Mouse (Mus musculus): Measurements from ENCODE around the gene Med21. TPM values are rescaled to one million over a fixed set of nuclear protein-coding genes. Genes with fewer than 3 reads are reported as not detected.

Gene Med21
- polyA plus RNA-seq, 1 experiment from 2014 or later = 131 TPM

GRCm38 (mm10) chr6:146616670-146617069 lies 25.7 kb upstream of the Med21 start:
- H3K36me3 ChIP-seq (ENCODE audit: control insufficient read depth, insufficient read depth, low read length) = peaks cover 82% of the 10 kb centered on the region
- no peak overlapping the region for H3K4me3 ChIP-seq (ENCODE audit: low read depth, low read length)
- ATAC-seq (ENCODE audit: low read depth) (no peak), DNase-seq (ENCODE audit: low spot score) (no peak)
- H3K9ac ChIP-seq (ENCODE audit: low read depth, low read length) = no peak overlapping the region
- H3K4me1 ChIP-seq (ENCODE audit: control insufficient read depth, insufficient read depth, low read length) = no peaks in the 10 kb centered on the region
- no peak overlapping the region for H3K4me2 ChIP-seq (ENCODE audit: low read depth, low read length)
- WGBS = 95% methylated on average over 2 of the region's 2 CpGs
- no peaks in the 10 kb centered on the region for H3K9me3 ChIP-seq (ENCODE audit: control insufficient read depth, low read length)
- no peak overlapping the region for H3K27ac ChIP-seq (replicated peaks; ENCODE audit: low read depth, low read length)
- no peaks in the 10 kb centered on the region for H3K27me3 ChIP-seq (replicated peaks; ENCODE audit: control insufficient read depth, insufficient read depth, low read length)

GRCm38 (mm10) chr6:146628123-146628522 lies 14.2 kb upstream of the Med21 start:
- Histone ChIP-seq H3K9me3 (ENCODE audit: control insufficient read depth, low read length) (no peaks in the 10 kb centered on the region), H3K4me3 (ENCODE audit: low read depth, low read length) (no peak overlapping the region), H3K27me3 (replicated peaks; ENCODE audit: control insufficient read depth, insufficient read depth, low read length) (no peaks in the 10 kb centered on the region), H3K4me1 (ENCODE audit: control insufficient read depth, insufficient read depth, low read length) (peaks cover 9% of the 10 kb centered on the region), H3K36me3 (ENCODE audit: control insufficient read depth, insufficient read depth, low read length) (peaks cover 8% of the 10 kb centered on the region), H3K9ac (ENCODE audit: low read depth, low read length) (no peak overlapping the region), H3K27ac (replicated peaks; ENCODE audit: low read depth, low read length) (no peak overlapping the region), H3K4me2 (ENCODE audit: low read depth, low read length) (no peak overlapping the region)
- no peak for ATAC-seq (ENCODE audit: low read depth)
- no peak for DNase-seq (ENCODE audit: low spot score)
- WGBS = no CpG with 5 or more reads among the region's 3 CpGs

GRCm38 (mm10) chr6:146629781-146630756 lies 12.3 kb upstream of the Med21 start:
- H3K4me2 ChIP-seq (ENCODE audit: low read depth, low read length) = no peak overlapping the region
- no peak overlapping the region for H3K27ac ChIP-seq (replicated peaks; ENCODE audit: low read depth, low read length)
- 78% methylated on average over 9 of the region's 9 CpGs for WGBS
- H3K4me1 ChIP-seq (ENCODE audit: control insufficient read depth, insufficient read depth, low read length) = peaks cover 15% of the 10 kb centered on the region
- H3K27me3 ChIP-seq (replicated peaks; ENCODE audit: control insufficient read depth, insufficient read depth, low read length) = no peaks in the 10 kb centered on the region
- DNase-seq (ENCODE audit: low spot score) (no peak), ATAC-seq (ENCODE audit: low read depth) (no peak)
- no peaks in the 10 kb centered on the region for H3K9me3 ChIP-seq (ENCODE audit: control insufficient read depth, low read length)
- no peaks in the 10 kb centered on the region for H3K36me3 ChIP-seq (ENCODE audit: control insufficient read depth, insufficient read depth, low read length)
- no peak overlapping the region for H3K9ac ChIP-seq (ENCODE audit: low read depth, low read length)
- H3K4me3 ChIP-seq (ENCODE audit: low read depth, low read length) = no peak overlapping the region

GRCm38 (mm10) chr6:146630961-146631360 lies 11.4 kb upstream of the Med21 start:
- ATAC-seq (ENCODE audit: low read depth) (no peak), DNase-seq (ENCODE audit: low spot score) (no peak)
- H3K4me1 ChIP-seq (ENCODE audit: control insufficient read depth, insufficient read depth, low read length) = peaks cover 15% of the 10 kb centered on the region
- no peak overlapping the region for H3K9ac ChIP-seq (ENCODE audit: low read depth, low read length)
- no peak overlapping the region for H3K27ac ChIP-seq (replicated peaks; ENCODE audit: low read depth, low read length)
- H3K4me2 ChIP-seq (ENCODE audit: low read depth, low read length) = no peak overlapping the region
- H3K4me3 ChIP-seq (ENCODE audit: low read depth, low read length) = no peak overlapping the region
- no peaks in the 10 kb centered on the region for H3K27me3 ChIP-seq (replicated peaks; ENCODE audit: control insufficient read depth, insufficient read depth, low read length)
- 85% methylated on average over 4 of the region's 4 CpGs for WGBS
- no peaks in the 10 kb centered on the region for H3K36me3 ChIP-seq (ENCODE audit: control insufficient read depth, insufficient read depth, low read length)
- no peaks in the 10 kb centered on the region for H3K9me3 ChIP-seq (ENCODE audit: control insufficient read depth, low read length)

GRCm38 (mm10) chr6:146631847-146632246 lies 10.5 kb upstream of the Med21 start:
- DNase-seq (ENCODE audit: low spot score) (no peak), ATAC-seq (ENCODE audit: low read depth) (no peak)
- no peaks in the 10 kb centered on the region for H3K9me3 ChIP-seq (ENCODE audit: control insufficient read depth, low read length)
- peaks cover 15% of the 10 kb centered on the region for H3K4me1 ChIP-seq (ENCODE audit: control insufficient read depth, insufficient read depth, low read length)
- no peak overlapping the region for H3K27ac ChIP-seq (replicated peaks; ENCODE audit: low read depth, low read length)
- no peak overlapping the region for H3K9ac ChIP-seq (ENCODE audit: low read depth, low read length)
- no peaks in the 10 kb centered on the region for H3K27me3 ChIP-seq (replicated peaks; ENCODE audit: control insufficient read depth, insufficient read depth, low read length)
- 67% methylated on average over 8 of the region's 8 CpGs for WGBS
- no peaks in the 10 kb centered on the region for H3K36me3 ChIP-seq (ENCODE audit: control insufficient read depth, insufficient read depth, low read length)
- H3K4me3 ChIP-seq (ENCODE audit: low read depth, low read length) = no peak overlapping the region
- no peak overlapping the region for H3K4me2 ChIP-seq (ENCODE audit: low read depth, low read length)

- H3K27me3 ChIP-seq (replicated peaks; ENCODE audit: control insufficient read depth, insufficient read depth, low read length) = no peaks in the 10 kb centered on the region
- H3K9ac ChIP-seq (ENCODE audit: low read depth, low read length) = peak overlapping the region; percentile 19; the same call in 1 of the 2 replicates
- H3K4me1 ChIP-seq (ENCODE audit: control insufficient read depth, insufficient read depth, low read length) = peaks cover 15% of the 10 kb centered on the region
- H3K9me3 ChIP-seq (ENCODE audit: control insufficient read depth, low read length) = no peaks in the 10 kb centered on the region
- 68% methylated on average over 9 of the region's 9 CpGs for WGBS
- no peak overlapping the region for H3K4me3 ChIP-seq (ENCODE audit: low read depth, low read length)
- H3K36me3 ChIP-seq (ENCODE audit: control insufficient read depth, insufficient read depth, low read length) = no peaks in the 10 kb centered on the region
- no peak overlapping the region for H3K27ac ChIP-seq (replicated peaks; ENCODE audit: low read depth, low read length)
- peak overlapping the region; percentile 77 for H3K4me2 ChIP-seq (ENCODE audit: low read depth, low read length)
- ATAC-seq (ENCODE audit: low read depth) (no peak), DNase-seq (ENCODE audit: low spot score) (no peak)
Measured at GRCm38 (mm10) chr6:146632403-146632802, 9.9 kb upstream of the Med21 start.

GRCm38 (mm10) chr6:146633097-146633496 lies 9.2 kb upstream of the Med21 start:
- H3K4me3 ChIP-seq (ENCODE audit: low read depth, low read length) = peak overlapping the region; percentile 79
- 42% methylated on average over 8 of the region's 8 CpGs for WGBS
- H3K4me1 ChIP-seq (ENCODE audit: control insufficient read depth, insufficient read depth, low read length) = peaks cover 15% of the 10 kb centered on the region
- H3K36me3 ChIP-seq (ENCODE audit: control insufficient read depth, insufficient read depth, low read length) = no peaks in the 10 kb centered on the region
- peak overlapping the region; percentile 77 for H3K4me2 ChIP-seq (ENCODE audit: low read depth, low read length)
- H3K27ac ChIP-seq (replicated peaks; ENCODE audit: low read depth, low read length) = no peak overlapping the region
- no peaks in the 10 kb centered on the region for H3K9me3 ChIP-seq (ENCODE audit: control insufficient read depth, low read length)
- no peaks in the 10 kb centered on the region for H3K27me3 ChIP-seq (replicated peaks; ENCODE audit: control insufficient read depth, insufficient read depth, low read length)
- ATAC-seq (ENCODE audit: low read depth) (no peak), DNase-seq (ENCODE audit: low spot score) (peak; percentile 12)
- H3K9ac ChIP-seq (ENCODE audit: low read depth, low read length) = peak overlapping the region; percentile 90

GRCm38 (mm10) chr6:146633629-146634014 lies 8.7 kb upstream of the Med21 start:
- no peaks in the 10 kb centered on the region for H3K36me3 ChIP-seq (ENCODE audit: control insufficient read depth, insufficient read depth, low read length)
- peaks cover 15% of the 10 kb centered on the region for H3K4me1 ChIP-seq (ENCODE audit: control insufficient read depth, insufficient read depth, low read length)
- H3K27ac ChIP-seq (replicated peaks; ENCODE audit: low read depth, low read length) = peak overlapping the region; percentile 88
- ATAC-seq (ENCODE audit: low read depth) (peak; percentile 19; the same call in 1 of the 2 replicates), DNase-seq (ENCODE audit: low spot score) (peak; percentile 55)
- H3K9ac ChIP-seq (ENCODE audit: low read depth, low read length) = peak overlapping the region; percentile 90
- H3K9me3 ChIP-seq (ENCODE audit: control insufficient read depth, low read length) = no peaks in the 10 kb centered on the region
- no peaks in the 10 kb centered on the region for H3K27me3 ChIP-seq (replicated peaks; ENCODE audit: control insufficient read depth, insufficient read depth, low read length)
- H3K4me3 ChIP-seq (ENCODE audit: low read depth, low read length) = peak overlapping the region; percentile 79
- 11% methylated on average over 14 of the region's 14 CpGs for WGBS
- H3K4me2 ChIP-seq (ENCODE audit: low read depth, low read length) = peak overlapping the region; percentile 77
